Mouse (Mus musculus) lung, adult 18-20 months (tissue): ENCODE measurements around the gene Pla2g3.
A peak's percentile ranks its signal among the peaks of the same experiment; 100 is the strongest.

Experiments
- DNase-seq, 2 experiments: peaks; one replicate each; pipeline ENCODE4 v3.0.0; 2022; ENCODE audit warnings: mixed read lengths in 2 of 2

Pla2g3 gene

GRCm38 (mm10) chr11:3539111-3539825 is 51.2 kb downstream of the Pla2g3 start:
- DNase-seq = peak; percentile 94 to 97

- no peak for DNase-seq
Observed at GRCm38 (mm10) chr11:3539826-3540196, 51.7 kb downstream of the Pla2g3 start.

- DNase-seq = no peak
Observed at GRCm38 (mm10) chr11:3540451-3541085, 52.5 kb downstream of the Pla2g3 start, which contains the start of gene Smtn. Smtn (minus strand) TSS chr11:3540612.

DNA sequence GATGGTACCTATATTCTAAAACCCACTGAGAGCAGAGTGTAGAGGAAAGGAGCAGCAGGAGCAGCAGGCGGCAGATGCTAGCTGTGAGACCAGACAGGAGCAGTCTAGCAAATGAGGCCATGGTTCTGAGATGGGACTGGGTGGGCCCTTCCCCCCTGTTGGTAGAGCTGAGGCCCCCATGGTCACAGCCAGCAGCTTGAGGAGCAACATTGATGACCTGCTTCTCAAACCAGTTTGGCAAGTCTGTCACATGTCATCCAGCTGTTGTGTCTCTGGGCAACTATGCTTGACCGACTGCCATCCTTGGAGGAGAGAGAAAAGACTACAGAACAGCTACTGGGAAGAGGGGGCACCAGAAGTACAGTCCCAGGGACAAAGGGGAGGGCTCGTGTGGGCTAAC is 53.8 kb downstream of the Pla2g3 start:
- DNase-seq = no peak

DNA sequence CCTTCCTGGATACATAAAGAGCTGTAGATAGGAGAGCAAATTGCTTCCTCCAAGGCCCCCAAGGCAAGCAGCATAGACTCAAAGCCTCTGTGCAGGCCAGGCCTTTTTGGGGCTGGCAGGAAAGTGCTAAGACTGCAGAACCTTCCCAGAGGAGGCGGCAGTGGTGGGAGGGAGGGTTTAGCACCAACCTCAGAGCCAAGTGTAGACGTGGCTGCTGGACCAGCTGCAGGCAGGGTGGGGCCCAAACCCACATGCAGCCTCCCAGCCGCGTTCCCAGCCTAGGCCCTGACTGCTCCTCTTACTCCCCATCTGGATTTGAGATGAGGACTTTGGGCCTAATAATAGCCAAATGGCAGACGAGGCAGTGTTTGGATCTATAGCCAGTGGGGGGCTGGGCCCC is 54.9 kb downstream of the Pla2g3 start:
- peak; percentile 53 to 55 for DNase-seq

- no peak for DNase-seq
Observed at GRCm38 (mm10) chr11:3544409-3544808, 56.3 kb downstream of the Pla2g3 start.

- no peak for DNase-seq
Observed at GRCm38 (mm10) chr11:3545531-3546241, 57.6 kb downstream of the Pla2g3 start.

- DNase-seq = no peak
Observed at GRCm38 (mm10) chr11:3546242-3546562, 58.1 kb downstream of the Pla2g3 start.

DNA sequence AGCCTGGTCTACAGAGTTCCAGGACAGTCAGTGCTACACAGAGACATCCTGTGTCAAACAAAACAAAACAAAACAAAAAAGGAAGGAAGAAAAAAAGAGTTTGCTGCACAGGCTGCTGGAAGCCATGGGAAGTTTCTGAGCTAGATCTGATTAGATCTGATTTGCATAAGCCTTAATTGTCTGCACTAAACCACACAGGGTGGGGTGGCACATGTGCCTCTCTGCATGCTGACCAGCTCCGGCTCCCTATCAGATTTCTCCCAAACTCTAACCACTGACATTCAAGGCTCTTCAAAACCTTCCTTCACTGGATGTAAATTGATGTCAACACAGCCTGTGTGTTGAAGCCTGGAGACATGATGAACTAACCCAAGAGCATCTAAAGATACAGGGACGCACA is 59.0 kb downstream of the Pla2g3 start:
- DNase-seq = no peak

- DNase-seq = peak in 1 of 2 experiments; percentile 21
Observed at GRCm38 (mm10) chr11:3547969-3548368, 59.9 kb downstream of the Pla2g3 start.

- DNase-seq = no peak
Observed at GRCm38 (mm10) chr11:3548564-3549295, 60.6 kb downstream of the Pla2g3 start.
